Mouse (Mus musculus): ENCODE data around the gene Oxct2b.
"Not testable (repeated sequence)": the region's sequence is repeated elsewhere in the genome, so short reads cannot be mapped to it uniquely, and the experiment has no call there.

Oxct2b gene

GRCm38 (mm10) chr4:123116011-123116410 lies at the start of gene Oxct2b:
Gene Oxct2b, plus strand, starts transcription at chr4:123116266.
- DNase-seq (ENCODE audit: low spot score): no peak

DNA sequence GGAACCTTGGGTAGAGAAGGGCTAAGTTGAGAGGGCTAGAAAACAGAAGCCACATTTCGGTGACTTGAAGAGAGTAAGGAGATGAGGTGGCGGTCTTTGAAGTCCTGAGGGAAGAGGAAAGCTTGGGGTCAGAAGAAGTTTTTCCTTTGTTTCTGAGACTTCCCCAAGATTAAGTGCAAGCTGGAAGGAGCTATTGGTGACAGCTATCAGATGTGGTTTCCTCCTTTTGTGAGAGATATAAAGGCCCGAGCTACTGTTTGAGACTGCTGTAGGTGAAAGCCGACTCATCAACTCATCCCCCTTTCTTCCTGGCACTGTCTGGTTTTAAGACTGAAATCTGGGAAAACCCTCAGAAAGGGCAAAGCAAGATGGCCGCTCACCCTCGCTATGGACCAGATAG lies 47.4 kb upstream of the Oxct2b start:
- no peak for DNase-seq (ENCODE audit: low spot score)

GRCm38 (mm10) chr4:123071266-123071966 lies 44.6 kb upstream of the Oxct2b start:
- no peak for DNase-seq (ENCODE audit: low spot score)

- DNase-seq (ENCODE audit: low spot score): no peak
Observed at GRCm38 (mm10) chr4:123076928-123077327, 39.1 kb upstream of the Oxct2b start.

- DNase-seq (ENCODE audit: low spot score): no peak
Observed at GRCm38 (mm10) chr4:123078231-123078630, 37.8 kb upstream of the Oxct2b start.

- no peak for DNase-seq (ENCODE audit: low spot score)
Observed at GRCm38 (mm10) chr4:123080791-123081190, 35.3 kb upstream of the Oxct2b start.

DNA sequence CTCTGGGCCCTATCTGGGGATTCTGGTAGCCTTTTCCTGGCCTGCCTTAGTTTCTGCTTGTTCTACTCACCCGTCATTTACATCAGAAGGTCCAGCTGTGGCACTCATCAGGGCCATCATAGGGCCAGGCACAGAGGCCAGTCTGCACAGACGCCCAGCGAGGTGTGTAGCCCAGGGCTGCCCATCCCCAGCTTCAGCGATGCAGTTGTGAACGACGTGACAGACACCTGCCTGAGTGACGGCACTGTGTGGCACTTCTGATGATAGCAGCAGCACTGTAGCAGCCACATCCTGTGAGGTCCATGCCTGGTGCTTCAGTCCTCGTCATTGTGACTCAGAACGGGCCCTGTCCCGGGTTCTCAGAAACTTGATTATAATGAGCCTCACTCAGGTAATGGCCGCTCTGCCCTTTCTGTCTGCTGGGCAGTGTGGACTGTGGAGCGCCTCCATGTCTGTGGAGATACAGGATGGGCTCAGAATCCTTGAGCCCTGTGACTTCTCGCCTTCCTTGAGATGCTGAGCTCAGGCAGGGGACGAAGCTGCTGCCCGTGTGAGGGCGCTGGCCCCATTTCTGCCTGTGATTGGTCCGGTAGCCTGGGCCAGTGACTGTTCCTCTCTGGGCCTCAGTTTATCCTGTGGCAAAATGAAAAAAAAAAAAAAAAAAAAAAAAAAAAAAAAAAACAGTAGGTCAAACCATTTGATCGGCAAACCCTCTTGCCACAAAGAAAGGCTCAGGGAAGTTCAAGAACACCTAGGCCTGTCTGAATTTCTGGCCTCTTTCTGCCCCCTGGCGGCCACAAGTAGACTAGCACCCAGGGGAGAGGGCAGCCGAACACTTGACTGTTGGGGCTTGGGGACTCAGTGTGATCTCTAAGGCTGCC lies 33.5 kb upstream of the Oxct2b start:
- no peak for DNase-seq (ENCODE audit: low spot score)

DNA sequence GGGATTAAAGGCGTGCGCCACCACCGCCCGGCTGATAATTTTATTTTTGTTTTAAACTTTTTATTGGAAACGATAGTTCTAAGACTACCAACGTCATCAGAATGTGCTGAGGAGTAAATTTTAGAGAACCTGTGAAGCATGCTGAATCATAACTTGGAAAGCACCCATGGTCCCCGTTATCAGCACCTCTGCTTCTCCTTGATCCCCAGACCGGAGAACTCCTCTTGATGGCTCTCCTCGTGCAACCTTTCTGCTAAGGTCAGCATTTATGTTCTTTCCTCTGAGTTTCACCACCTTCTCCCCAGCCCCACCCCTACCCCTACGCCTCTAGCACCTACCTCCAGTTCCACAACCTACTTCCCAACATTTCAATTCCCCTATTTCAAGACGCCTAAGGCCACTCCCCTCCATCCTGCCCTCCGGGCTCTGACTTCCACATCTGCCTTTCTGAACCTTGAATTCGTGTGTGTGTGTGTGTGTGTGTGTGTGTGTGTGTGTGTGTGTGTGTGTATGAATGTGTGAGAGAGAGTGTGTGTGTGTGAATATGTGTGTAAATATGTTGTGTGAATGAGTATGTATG lies 32.7 kb upstream of the Oxct2b start:
- DNase-seq (ENCODE audit: low spot score): no peak

DNA sequence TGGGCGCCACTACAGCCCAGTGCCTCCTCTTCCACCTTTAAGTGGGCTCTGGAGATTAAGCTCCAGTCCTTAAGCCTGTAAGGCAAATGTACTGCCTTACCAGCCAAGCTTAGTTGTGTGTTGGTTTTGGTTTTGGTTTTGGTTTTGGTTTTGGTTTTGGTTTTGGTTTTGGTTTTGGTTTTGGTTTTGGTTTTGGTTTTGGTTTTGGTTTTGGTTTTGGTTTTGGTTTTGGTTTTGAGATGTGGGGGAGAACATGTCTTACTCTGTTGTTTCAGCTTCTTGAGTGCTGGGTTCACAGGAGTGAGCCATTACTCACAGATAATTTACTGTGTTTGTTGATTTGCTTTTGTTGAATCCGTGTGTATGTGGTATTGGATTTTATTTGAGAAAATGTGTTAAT lies 30.8 kb upstream of the Oxct2b start:
- no peak for DNase-seq (ENCODE audit: low spot score)

DNA sequence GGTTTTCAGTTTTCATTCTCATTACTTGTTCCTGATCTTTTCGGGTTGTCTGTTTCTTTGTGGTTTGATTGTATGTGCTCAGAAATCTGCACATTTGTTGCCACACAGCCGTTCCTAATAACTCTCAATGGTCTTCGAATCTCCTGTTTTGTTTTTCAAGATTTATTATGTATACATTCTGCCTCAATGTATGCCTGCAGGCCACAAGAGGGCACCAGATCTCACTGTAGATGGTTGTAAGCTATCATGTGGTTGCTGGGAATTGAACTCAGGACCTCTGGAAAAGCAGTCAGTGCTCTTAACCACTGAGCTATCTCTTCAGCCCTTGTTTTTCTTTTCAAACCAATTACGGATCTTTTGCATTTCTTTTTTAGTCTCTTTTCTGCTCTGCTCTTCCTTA lies 29.7 kb upstream of the Oxct2b start:
- no peak for DNase-seq (ENCODE audit: low spot score)

GRCm38 (mm10) chr4:123092621-123093020 lies 23.4 kb upstream of the Oxct2b start:
- DNase-seq (ENCODE audit: low spot score): no peak

GRCm38 (mm10) chr4:123093064-123093776 lies 22.8 kb upstream of the Oxct2b start:
- DNase-seq (ENCODE audit: low spot score): no peak

GRCm38 (mm10) chr4:123093869-123094268 lies 22.2 kb upstream of the Oxct2b start:
- DNase-seq (ENCODE audit: low spot score): no peak

GRCm38 (mm10) chr4:123104651-123105450 lies 11.2 kb upstream of the Oxct2b start, which contains the start of gene Bmp8b:
Gene Bmp8b, plus strand, starts transcription at chr4:123105165.
- no peak for DNase-seq (ENCODE audit: low spot score)

- no peak for DNase-seq (ENCODE audit: low spot score)
Observed at GRCm38 (mm10) chr4:123105451-123105790, 10.6 kb upstream of the Oxct2b start.

DNA sequence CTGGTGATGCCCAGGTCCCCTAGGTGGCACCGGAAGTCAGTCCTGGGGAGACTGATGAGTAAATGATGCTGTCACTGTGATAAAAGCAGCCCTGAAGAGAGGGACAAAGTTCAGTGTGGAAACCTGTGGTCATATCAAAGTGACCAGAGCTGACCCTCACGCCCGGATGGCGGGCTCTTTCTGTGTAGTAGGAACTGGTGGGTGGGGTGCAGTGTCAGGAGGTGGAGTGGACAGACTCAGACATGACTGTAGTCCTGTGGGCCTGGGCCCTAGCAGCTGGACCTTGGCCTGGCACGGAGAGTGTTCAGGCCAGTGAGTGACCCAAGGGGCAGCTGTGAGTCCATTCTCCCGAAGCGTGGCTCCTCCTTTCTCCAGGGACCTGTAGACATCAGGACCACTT lies 10.1 kb upstream of the Oxct2b start:
- DNase-seq (ENCODE audit: low spot score): not testable (repeated sequence)

GRCm38 (mm10) chr4:123106864-123107263 lies 9.2 kb upstream of the Oxct2b start:
- DNase-seq (ENCODE audit: low spot score): no peak

- DNase-seq (ENCODE audit: low spot score): no peak
Observed at GRCm38 (mm10) chr4:123108056-123108455, 8.0 kb upstream of the Oxct2b start.

DNA sequence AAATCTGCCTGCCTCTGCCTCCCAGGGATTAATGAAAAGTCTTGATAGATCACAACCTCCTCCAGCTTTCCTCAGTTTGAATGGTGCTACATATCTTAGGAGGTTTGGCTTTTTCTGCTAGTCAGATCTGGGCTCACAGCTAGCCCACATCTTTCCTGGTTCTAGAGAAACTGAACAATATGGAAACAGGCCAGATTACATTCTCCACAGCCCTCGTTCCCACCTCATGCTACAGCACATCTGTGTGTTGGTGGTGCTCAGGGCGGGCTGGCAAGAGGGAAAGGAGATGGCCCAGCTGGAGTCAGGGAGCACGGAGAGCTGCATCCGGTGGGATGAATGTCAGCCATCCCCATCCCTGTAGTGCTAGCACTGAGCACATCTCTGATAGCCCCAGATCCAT lies 5.3 kb upstream of the Oxct2b start:
- no peak for DNase-seq (ENCODE audit: low spot score)

DNA sequence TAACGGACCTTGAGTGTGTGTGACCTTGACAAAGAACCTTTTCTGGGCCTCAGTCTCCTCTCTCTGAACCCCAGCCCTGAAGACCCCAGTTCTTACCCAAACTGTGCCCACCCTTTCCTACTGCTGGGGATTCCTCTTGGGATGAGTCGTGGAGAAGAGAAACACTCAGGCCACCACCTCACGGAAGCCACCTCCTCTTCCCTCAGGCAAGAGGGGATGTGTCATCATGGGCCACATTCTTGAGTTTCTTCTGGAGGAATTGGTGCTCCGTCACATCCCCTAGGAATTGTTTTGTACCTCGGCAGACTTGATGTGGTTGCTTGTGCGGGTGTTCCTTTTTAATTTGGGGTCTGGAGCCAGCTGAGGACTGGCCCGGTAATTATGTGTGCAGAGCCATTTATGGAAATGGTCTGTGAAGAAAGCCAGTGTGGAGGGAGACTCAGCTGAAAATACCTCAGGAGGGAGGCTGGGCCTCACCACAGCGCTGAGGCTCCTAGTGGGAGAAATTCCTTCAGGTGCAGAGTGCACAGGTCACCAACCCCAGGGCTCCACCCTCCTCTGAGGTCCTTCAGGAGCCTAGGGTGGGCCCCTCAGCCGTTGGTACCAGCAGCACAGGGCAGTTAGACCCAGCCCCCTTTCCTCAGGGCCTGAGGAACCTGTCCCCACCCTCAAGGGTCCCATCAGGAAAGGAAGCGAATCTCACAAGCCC lies 4.6 kb upstream of the Oxct2b start:
- not testable (repeated sequence) for DNase-seq (ENCODE audit: low spot score)

GRCm38 (mm10) chr4:123112216-123112764 lies 3.8 kb upstream of the Oxct2b start:
- DNase-seq (ENCODE audit: low spot score): no peak
